ENCODE assay signal across 16 mouse cellular contexts in genomic region chr2:103669561-103669960, GRCm38 (mm10).
DNase-seq lines count a peak whose midpoint lies in the region; ATAC-seq and TF ChIP-seq lines count a peak whose summit lies in the region.
"Had no signal": no experiment of that assay in that cellular context is flagged by ENCODE, and none has a peak within 500 bp of the region (broad histone marks: within the 10 kb centered on the region; RNA-seq: fewer than 3 reads in every experiment).

No protein-coding gene starts in this region.

- no peaks in the 10 kb centered on the region for H3K9me3 ChIP-seq in embryonic facial prominence, embryonic 14.5 days (ENCODE audit: control insufficient read depth, low read length)
- H3K9me3 ChIP-seq in embryonic facial prominence, embryonic 10.5 days = no peaks in the 10 kb centered on the region
- H3K9me3 ChIP-seq in heart, embryonic 11.5 days (replicated peaks; ENCODE audit: control insufficient read depth, low read length) = no peaks in the 10 kb centered on the region
- no peaks in the 10 kb centered on the region for H3K9me3 ChIP-seq in hindbrain, embryonic 12.5 days (replicated peaks)
- no peaks in the 10 kb centered on the region for H3K9me3 ChIP-seq in hindbrain, embryonic 14.5 days (ENCODE audit: control insufficient read depth, low read length)
- no peaks in the 10 kb centered on the region for H3K9me3 ChIP-seq in CH12.LX (replicated peaks; ENCODE audit: low read length)
- H3K9me3 ChIP-seq: embryonic facial prominence, embryonic 13.5 days; forebrain, embryonic 10.5 days; G1E; hindbrain, embryonic 15.5 days; intestine, embryonic 15.5 days had no signal

- TF ChIP-seq POLR2A in CH12.LX (IDR thresholded peaks at IDR 0.05; ENCODE audit: low read depth, low read length) = no peak

- 79% methylated on average over 4 of the region's 4 CpGs for WGBS in embryonic facial prominence, embryonic 14.5 days
- WGBS in embryonic facial prominence, embryonic 10.5 days = 83% methylated on average over 4 of the region's 4 CpGs
- WGBS in heart, embryonic 11.5 days (ENCODE audit: insufficient replicate concordance) = 78% methylated on average over 4 of the region's 4 CpGs
- WGBS in hindbrain, embryonic 12.5 days = 74% methylated on average over 4 of the region's 4 CpGs
- 70% methylated on average over 4 of the region's 4 CpGs for WGBS in hindbrain, embryonic 14.5 days

- in situ Hi-C loops in CH12.LX (cut with MboI; ENCODE audit: low pct_ligation_motif_present, low pct_unique_long_range_greater_than_20kb, low sequenced_read_pairs) = no loop called here

- no peaks in the 10 kb centered on the region for H3K79me2 ChIP-seq in CH12.LX (replicated peaks; ENCODE audit: control insufficient read depth, extremely low read depth, insufficient read depth, poor library complexity, severe bottlenecking)

- peaks cover 28% of the 10 kb centered on the region for H3K4me1 ChIP-seq in embryonic facial prominence, embryonic 14.5 days (ENCODE audit: control insufficient read depth, insufficient read depth, low read length)
- peaks cover 27% of the 10 kb centered on the region for H3K4me1 ChIP-seq in embryonic facial prominence, embryonic 10.5 days
- peaks cover 36% of the 10 kb centered on the region for H3K4me1 ChIP-seq in heart, embryonic 11.5 days (ENCODE audit: control insufficient read depth, insufficient read depth, low read length)
- H3K4me1 ChIP-seq in hindbrain, embryonic 12.5 days = peaks cover 31% of the 10 kb centered on the region
- H3K4me1 ChIP-seq in hindbrain, embryonic 14.5 days (replicated peaks; ENCODE audit: control insufficient read depth, insufficient read depth, low read length) = peaks cover 23% of the 10 kb centered on the region
- H3K4me1 ChIP-seq in CH12.LX (ENCODE audit: control insufficient read depth in 1 of 2, insufficient read depth in 2 of 2) = peaks cover 16 to 53% of the 10 kb centered on the region in 2 experiments

- H3K27ac ChIP-seq in embryonic facial prominence, embryonic 14.5 days (replicated peaks; ENCODE audit: low read depth, low read length) = 0 out of 2 replicates have a peak overlapping the region, but pooled peaks have one; percentile 15
- H3K27ac ChIP-seq in embryonic facial prominence, embryonic 10.5 days (replicated peaks) = no peak overlapping the region
- peak overlapping the region; percentile 79 for H3K27ac ChIP-seq in heart, embryonic 11.5 days (ENCODE audit: low read depth, low read length)
- H3K27ac ChIP-seq in hindbrain, embryonic 12.5 days = no peak overlapping the region
- no peak overlapping the region for H3K27ac ChIP-seq in hindbrain, embryonic 14.5 days
- no peak overlapping the region for H3K27ac ChIP-seq in CH12.LX (ENCODE audit: insufficient read depth, low read depth)
- H3K27ac ChIP-seq: embryonic facial prominence, embryonic 13.5 days; forebrain, embryonic 10.5 days; hindbrain, embryonic 15.5 days; intestine, embryonic 15.5 days; kidney, postnatal 0 days; liver, embryonic 14.5 days had no signal

- no peak overlapping the region for H3K4me2 ChIP-seq in embryonic facial prominence, embryonic 14.5 days (ENCODE audit: low read depth, low read length)
- peak overlapping the region; percentile 23; the same call in 1 of the 2 replicates for H3K4me2 ChIP-seq in heart, embryonic 11.5 days
- H3K4me2 ChIP-seq in hindbrain, embryonic 12.5 days (replicated peaks) = no peak overlapping the region
- H3K4me2 ChIP-seq in hindbrain, embryonic 14.5 days (replicated peaks) = no peak overlapping the region
- no peak overlapping the region for H3K4me2 ChIP-seq in CH12.LX (ENCODE audit: insufficient read depth, low read depth, poor library complexity, severe bottlenecking)
- H3K4me2 ChIP-seq: embryonic facial prominence, embryonic 13.5 days; hindbrain, embryonic 15.5 days; intestine, embryonic 15.5 days had no signal

- no peaks in the 10 kb centered on the region for H3K36me3 ChIP-seq in embryonic facial prominence, embryonic 14.5 days (ENCODE audit: control insufficient read depth, insufficient read depth, low read length)
- no peaks in the 10 kb centered on the region for H3K36me3 ChIP-seq in embryonic facial prominence, embryonic 10.5 days (replicated peaks)
- H3K36me3 ChIP-seq in heart, embryonic 11.5 days (ENCODE audit: control insufficient read depth, insufficient read depth, low read length) = no peaks in the 10 kb centered on the region
- H3K36me3 ChIP-seq in hindbrain, embryonic 12.5 days = no peaks in the 10 kb centered on the region
- no peaks in the 10 kb centered on the region for H3K36me3 ChIP-seq in hindbrain, embryonic 14.5 days (replicated peaks; ENCODE audit: control insufficient read depth, insufficient read depth)
- no peaks in the 10 kb centered on the region for H3K36me3 ChIP-seq in CH12.LX (replicated peaks in 1 of 2; ENCODE audit: control insufficient read depth in 1 of 2, insufficient read depth in 1 of 2, low read length in 1 of 2)
- H3K36me3 ChIP-seq: embryonic facial prominence, embryonic 13.5 days; forebrain, embryonic 10.5 days; G1E; hindbrain, embryonic 15.5 days; intestine, embryonic 15.5 days had no signal

- H3K27me3 ChIP-seq in embryonic facial prominence, embryonic 14.5 days (replicated peaks; ENCODE audit: control insufficient read depth, insufficient read depth, low read length) = no peaks in the 10 kb centered on the region
- H3K27me3 ChIP-seq in embryonic facial prominence, embryonic 10.5 days (replicated peaks; ENCODE audit: low read depth, poor library complexity, severe bottlenecking) = no peaks in the 10 kb centered on the region
- H3K27me3 ChIP-seq in heart, embryonic 11.5 days (ENCODE audit: control insufficient read depth, insufficient read depth, low read length) = no peaks in the 10 kb centered on the region
- H3K27me3 ChIP-seq in hindbrain, embryonic 12.5 days = no peaks in the 10 kb centered on the region
- H3K27me3 ChIP-seq in hindbrain, embryonic 14.5 days (ENCODE audit: control insufficient read depth, insufficient read depth, low read length) = no peaks in the 10 kb centered on the region
- no peaks in the 10 kb centered on the region for H3K27me3 ChIP-seq in CH12.LX (replicated peaks)
- H3K27me3 ChIP-seq: embryonic facial prominence, embryonic 13.5 days; hindbrain, embryonic 15.5 days; intestine, embryonic 15.5 days had no signal

- no peak for ATAC-seq in embryonic facial prominence, embryonic 14.5 days (ENCODE audit: low read depth)
- ATAC-seq in heart, embryonic 11.5 days (replicated peaks; ENCODE audit: insufficient number of reproducible peaks, low FRiP score, low TSS enrichment) = no peak
- 0 out of 2 replicates have a peak, but pooled peaks have one; percentile 39 for ATAC-seq in hindbrain, embryonic 12.5 days (ENCODE audit: low FRiP score)
- no peak for ATAC-seq in hindbrain, embryonic 14.5 days (ENCODE audit: low FRiP score)

- H3K9ac ChIP-seq in embryonic facial prominence, embryonic 14.5 days (ENCODE audit: low read depth, low read length) = no peak overlapping the region
- peak overlapping the region; percentile 43 for H3K9ac ChIP-seq in heart, embryonic 11.5 days (ENCODE audit: low read depth, low read length)
- no peak overlapping the region for H3K9ac ChIP-seq in hindbrain, embryonic 12.5 days
- no peak overlapping the region for H3K9ac ChIP-seq in hindbrain, embryonic 14.5 days
- H3K9ac ChIP-seq in CH12.LX (ENCODE audit: insufficient read depth, low read depth) = no peak overlapping the region
- H3K9ac ChIP-seq: embryonic facial prominence, embryonic 13.5 days; hindbrain, embryonic 15.5 days; intestine, embryonic 15.5 days; liver, embryonic 14.5 days had no signal

- dilution Hi-C loops in CH12.LX (cut with MboI; ENCODE audit: extremely low pct_ligation_motif_present, extremely low pct_unique_long_range_greater_than_20kb, low sequenced_read_pairs) = no loop called here

- no peak for DNase-seq in embryonic facial prominence, embryonic 14.5 days (ENCODE audit: low spot score)
- no peak for DNase-seq in embryonic facial prominence, embryonic 10.5 days (ENCODE audit: low spot score)
- DNase-seq in heart, adult 18-20 months = no peak
- no peak for DNase-seq in hindbrain, embryonic 14.5 days (ENCODE audit: low spot score)
- no peak for DNase-seq in CH12.LX (ENCODE audit: extremely low read depth)
- DNase-seq in adrenal gland, adult 8-10 months = no peak
- DNase-seq: cerebellum, adult 11 months had no signal

- no peak for TF ChIP-seq RAD21 in CH12.LX (IDR thresholded peaks at IDR 0.05; ENCODE audit: low read depth, low read length)

- H3K4me3 ChIP-seq in embryonic facial prominence, embryonic 14.5 days (ENCODE audit: low read depth, low read length) = no peak overlapping the region
- no peak overlapping the region for H3K4me3 ChIP-seq in embryonic facial prominence, embryonic 10.5 days
- H3K4me3 ChIP-seq in heart, embryonic 11.5 days (ENCODE audit: low read depth, low read length) = no peak overlapping the region
- no peak overlapping the region for H3K4me3 ChIP-seq in hindbrain, embryonic 12.5 days
- no peak overlapping the region for H3K4me3 ChIP-seq in hindbrain, embryonic 14.5 days (replicated peaks; ENCODE audit: low read length)
- H3K4me3 ChIP-seq in CH12.LX (replicated peaks in 1 of 3; ENCODE audit: low read depth in 2 of 3, low read length in 2 of 3, poor library complexity in 1 of 3) = no peak overlapping the region
- H3K4me3 ChIP-seq: embryonic facial prominence, embryonic 13.5 days; forebrain, embryonic 10.5 days; hindbrain, embryonic 15.5 days; intestine, embryonic 15.5 days had no signal

- TF ChIP-seq CTCF in CH12.LX (conservative IDR thresholded peaks at IDR 0.05 in 1 of 2, IDR thresholded peaks at IDR 0.05 in 1 of 2; ENCODE audit: low read depth in 2 of 2, low read length in 2 of 2) = no peak

- no peak for TF ChIP-seq EP300 in CH12.LX (IDR thresholded peaks at IDR 0.05; ENCODE audit: low read length)

TF ChIP-seq in CH12.LX, 34 proteins besides CTCF, POLR2A, EP300 and RAD21:
- TF ChIP-seq MAFK (IDR thresholded peaks at IDR 0.05; ENCODE audit: insufficient replicate concordance, low read length) = peak; percentile 95
- no peak for TF ChIP-seq BHLHE40 (IDR thresholded peaks at IDR 0.05; ENCODE audit: low read depth, low read length)

Comparison
In these comparisons a context has a peak if more than half of its experiments do, and no peak if none do; other contexts are left out.
1. H3K27ac ChIP-seq: peak in embryonic facial prominence, embryonic 14.5 days (single experiment) and heart, embryonic 11.5 days (single experiment); none in embryonic facial prominence, embryonic 10.5 days (single experiment), hindbrain, embryonic 12.5 days (single experiment), hindbrain, embryonic 14.5 days (single experiment) and CH12.LX (single experiment).